Mouse (Mus musculus) left cerebral cortex, postnatal 10 days (tissue): ENCODE data around the gene Pex14. TPM values are rescaled to one million over a fixed set of nuclear protein-coding genes. Genes with fewer than 3 reads are reported as not detected.

ENCODE experiments used
- DNase-seq, 2 experiments: peaks; one replicate each; pipeline ENCODE4 v3.0.0; 2021 to 2022; ENCODE audit warnings: low spot score in 2 of 2, mixed read lengths in 1 of 2; ENCODE audit errors: extremely low spot score in 1 of 2
- intact Hi-C: fragments of 180-260 bp; cut with DNase I; formaldehyde crosslinking; loops from one replicate; pipeline ENCODE4 v1.15.1; 2025
- total RNA-seq, 2 experiments: library from RNA; stranded (reverse); gene quantifications; 2 replicates each; pipeline ENCODE4 v1.2.3; 2021

Gene Pex14
- total RNA-seq, 2 experiments from 2014 or later = 34.8 to 36.9 TPM

- intact Hi-C loops = no loop called here
- no peak for DNase-seq
Measured at GRCm38 (mm10) chr4:149006107-149006506, 93.6 kb downstream of the Pex14 start.

GRCm38 (mm10) chr4:149002441-149003093 is 97.1 kb downstream of the Pex14 start:
- intact Hi-C loops = no loop called here
- DNase-seq = no peak

DNA sequence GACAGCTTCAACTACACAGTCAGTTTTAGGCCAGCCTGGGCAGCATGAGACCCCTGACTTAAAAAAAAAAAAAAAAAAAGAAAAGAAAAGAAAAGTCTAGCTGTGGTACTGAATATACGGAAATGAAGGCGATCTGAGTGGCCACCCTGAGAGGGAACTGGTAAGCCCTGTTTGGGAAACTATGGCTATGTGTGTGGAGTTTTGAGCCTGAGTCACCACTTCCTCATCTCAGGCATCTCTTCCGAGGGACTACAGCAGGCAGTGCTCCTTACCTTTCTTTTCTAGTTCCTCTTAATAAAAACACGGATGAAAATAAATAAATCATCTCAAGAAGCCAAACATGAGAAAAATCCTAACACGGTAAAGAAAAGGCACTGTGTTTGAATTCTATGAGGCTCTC is 98.2 kb downstream of the Pex14 start:
- DNase-seq = no peak
- intact Hi-C loops = no loop called here

DNA sequence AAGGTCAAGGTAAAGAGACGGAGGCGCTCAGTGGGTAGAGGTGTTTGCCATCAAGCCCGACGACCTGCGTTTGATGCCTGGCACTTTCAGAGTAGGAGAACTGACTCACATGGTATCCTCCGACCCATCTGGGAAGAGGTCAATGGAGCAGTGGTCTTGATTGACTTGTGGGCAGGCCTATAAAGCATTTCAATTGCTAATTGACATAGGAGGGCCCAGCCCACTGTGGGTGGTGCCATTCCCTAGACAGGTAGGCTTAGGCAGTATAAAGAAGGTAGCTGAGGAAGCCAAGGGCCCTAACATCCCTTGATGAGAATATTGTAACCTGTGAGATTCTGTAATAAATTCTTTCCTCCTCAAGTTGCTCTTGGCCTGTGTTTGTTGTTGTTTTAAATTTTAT is 98.9 kb downstream of the Pex14 start:
- DNase-seq = no peak
- intact Hi-C loops = no loop called here

- DNase-seq = no peak
- intact Hi-C loops = no loop called here
Measured at GRCm38 (mm10) chr4:148993948-148994347, 105.7 kb downstream of the Pex14 start.

- DNase-seq = no peak
- intact Hi-C loops = no loop called here
Measured at GRCm38 (mm10) chr4:148990038-148990437, 109.6 kb downstream of the Pex14 start.

DNA sequence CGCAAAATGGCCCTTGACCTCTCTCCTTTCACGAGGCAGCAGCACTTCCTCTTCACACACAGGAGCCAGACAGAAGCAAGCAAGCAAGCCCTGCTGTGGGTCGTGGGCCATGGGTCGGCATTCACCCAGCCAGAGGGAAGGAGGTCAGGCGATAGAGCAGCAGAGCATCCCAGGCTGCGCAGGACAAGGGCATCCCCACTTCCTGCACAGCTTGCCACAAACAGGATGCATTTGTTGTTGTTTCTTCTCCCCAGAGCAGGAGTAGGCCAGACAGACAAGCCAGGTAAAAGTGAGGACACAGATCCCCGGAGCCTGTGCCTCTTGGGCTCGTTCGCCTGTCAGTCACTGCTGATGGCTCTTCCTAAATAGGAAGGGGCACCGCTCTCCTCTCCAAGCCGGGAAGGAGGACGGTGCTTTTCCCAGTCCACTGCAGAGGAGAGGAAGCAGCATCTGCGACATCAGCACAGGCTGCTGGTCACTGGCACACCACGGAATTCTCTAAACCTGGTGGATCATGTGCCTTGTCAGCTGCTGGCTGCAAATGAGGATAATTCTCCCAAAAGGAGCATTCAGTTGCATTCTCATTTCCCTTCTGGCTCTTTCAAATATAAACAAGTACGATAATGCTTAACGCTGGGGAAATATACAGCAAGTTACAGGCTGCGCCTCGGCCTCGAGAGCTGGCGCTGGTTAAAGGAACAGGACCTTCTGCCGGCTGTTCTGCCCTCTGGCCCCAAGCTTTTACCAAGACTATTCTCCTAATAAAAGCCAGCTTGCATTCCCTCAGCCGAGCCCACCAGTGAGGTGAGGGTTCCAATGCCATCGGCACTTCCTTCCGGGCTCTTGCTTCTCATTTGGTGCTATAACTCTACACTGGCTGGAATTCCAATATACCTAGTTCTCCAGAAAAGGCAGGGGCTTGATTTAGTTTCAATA is 113.9 kb downstream of the Pex14 start:
- DNase-seq = no peak
- intact Hi-C loops = no loop called here

DNA sequence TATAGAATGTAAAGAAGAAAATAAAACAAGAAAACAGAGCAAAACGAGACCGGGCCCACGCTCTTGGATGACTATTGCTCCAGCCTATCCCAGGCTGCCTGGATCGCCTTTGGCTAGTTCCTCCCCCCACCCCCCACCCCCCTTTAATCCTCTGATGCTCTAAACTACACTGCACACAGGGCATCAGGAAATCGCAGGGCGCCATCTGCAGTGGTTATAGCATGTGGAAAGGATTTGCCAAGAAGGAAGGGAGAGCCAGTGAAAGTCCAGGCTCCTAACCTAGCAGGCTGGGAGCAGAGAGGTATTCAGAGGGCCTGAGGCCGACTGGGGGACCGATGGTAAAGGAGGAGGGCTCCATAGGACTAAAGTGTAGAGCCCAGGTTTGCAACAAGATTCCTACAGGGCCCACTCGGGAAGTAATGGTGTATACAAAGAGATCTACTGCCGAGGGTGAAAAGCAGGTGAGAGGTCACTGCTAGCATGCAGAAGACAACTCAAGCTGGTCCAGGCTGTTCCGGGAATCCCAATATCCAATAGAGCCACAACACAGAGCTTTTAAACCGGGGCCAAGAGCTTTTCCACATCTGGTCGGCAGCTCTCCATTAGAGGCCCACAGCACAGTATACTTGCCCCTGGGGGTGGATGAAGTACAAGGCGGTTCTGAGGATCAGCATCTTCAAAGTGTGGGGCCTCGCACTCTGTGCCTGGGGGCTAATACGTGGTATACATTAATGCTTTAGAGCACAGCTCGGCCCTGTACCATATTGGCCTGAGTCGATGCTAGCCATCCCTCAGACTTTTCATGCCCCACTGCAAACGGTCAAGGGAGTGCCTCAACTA is 114.8 kb downstream of the Pex14 start:
- DNase-seq = no peak
- intact Hi-C loops = no loop called here

- DNase-seq = no peak
- intact Hi-C loops = no loop called here
Measured at GRCm38 (mm10) chr4:148982274-148982673, 117.4 kb downstream of the Pex14 start.

GRCm38 (mm10) chr4:148979837-148980236 is 119.8 kb downstream of the Pex14 start:
- intact Hi-C loops = no loop called here
- DNase-seq = no peak

- no peak for DNase-seq
- intact Hi-C loops = no loop called here
Measured at GRCm38 (mm10) chr4:148978926-148979325, 120.8 kb downstream of the Pex14 start.

DNA sequence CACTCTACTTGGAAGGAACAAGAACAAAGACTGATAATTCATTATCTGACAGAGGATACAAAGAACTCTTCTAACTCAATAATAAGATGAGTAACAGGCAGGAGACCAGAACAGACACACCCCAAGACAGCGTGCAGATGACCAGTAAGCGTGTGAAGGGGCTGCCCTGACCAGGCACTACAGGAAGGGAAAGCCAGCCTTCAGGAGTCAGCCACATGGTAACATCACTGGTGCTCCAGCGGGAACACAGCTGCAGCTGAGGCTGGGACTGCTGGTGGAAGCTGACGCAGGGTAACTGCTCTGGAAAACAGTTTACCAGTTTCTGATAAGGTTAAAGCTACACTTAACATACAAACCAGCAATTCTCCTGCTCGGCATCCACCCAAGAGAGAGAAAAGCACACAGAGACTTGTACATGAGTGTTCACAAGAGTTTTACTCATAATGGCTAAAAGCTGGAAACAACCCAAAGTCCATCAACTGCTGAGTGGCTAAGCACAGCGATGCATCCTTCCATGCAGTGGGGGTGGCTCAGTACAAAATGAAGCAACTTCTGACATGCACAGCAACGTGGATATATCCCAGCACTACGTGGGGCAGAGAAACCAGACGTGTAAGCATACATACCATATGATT is 121.3 kb downstream of the Pex14 start:
- DNase-seq = no peak
- intact Hi-C loops = no loop called here

- intact Hi-C loops = no loop called here
Measured at GRCm38 (mm10) chr4:148974833-148975232, 124.8 kb downstream of the Pex14 start.

GRCm38 (mm10) chr4:148973387-148973786 is 126.3 kb downstream of the Pex14 start:
- DNase-seq = no peak
- intact Hi-C loops = no loop called here

More at GRCm38 (mm10) chr4:148974833-148975232, 124.8 kb downstream of the Pex14 start:
- no peak for DNase-seq

GRCm38 (mm10) chr4:148972707-148973106 is 127.0 kb downstream of the Pex14 start:
- intact Hi-C loops = no loop called here
- DNase-seq = no peak

DNA sequence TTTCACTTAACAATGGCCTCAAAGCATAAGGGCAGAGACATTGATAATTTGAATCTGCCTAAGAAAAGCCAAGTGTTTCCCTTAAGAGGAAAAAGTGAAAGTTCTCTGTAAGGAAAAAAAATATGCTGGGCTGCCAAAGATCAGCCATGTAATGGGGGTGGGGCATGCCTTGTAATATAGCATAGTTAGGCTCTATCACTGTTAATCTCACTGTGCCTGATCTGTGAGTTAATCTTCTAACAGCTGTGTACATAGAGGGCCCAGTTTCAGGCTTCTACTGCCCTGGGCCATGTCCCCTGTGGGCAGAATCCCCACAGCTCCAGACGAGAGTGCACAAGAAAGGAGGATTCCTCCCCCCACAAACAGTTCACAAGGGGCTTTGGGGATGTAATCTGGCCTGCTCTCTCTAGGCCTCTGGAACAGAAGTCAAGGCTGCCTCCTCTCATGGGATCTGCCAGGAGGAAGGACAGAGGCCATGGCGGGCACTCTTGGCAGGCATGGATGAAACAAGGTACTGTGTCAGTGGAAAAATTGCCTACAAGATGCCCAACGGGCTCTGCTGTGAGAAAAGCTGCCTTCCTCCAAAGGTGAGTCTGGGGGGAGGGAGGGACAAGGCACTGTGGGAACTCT is 127.9 kb downstream of the Pex14 start:
- intact Hi-C loops = no loop called here
- no peak for DNase-seq

GRCm38 (mm10) chr4:148970742-148971141 is 128.9 kb downstream of the Pex14 start:
- intact Hi-C loops = no loop called here

GRCm38 (mm10) chr4:148969610-148970009 is 130.1 kb downstream of the Pex14 start:
- peak in 1 of 2 experiments; percentile 36 for DNase-seq
- intact Hi-C loops = no loop called here

More at GRCm38 (mm10) chr4:148970742-148971141, 128.9 kb downstream of the Pex14 start:
- no peak for DNase-seq
